Comparison of ENCODE assay signal across 8 mouse cellular contexts in the genomic region with DNA sequence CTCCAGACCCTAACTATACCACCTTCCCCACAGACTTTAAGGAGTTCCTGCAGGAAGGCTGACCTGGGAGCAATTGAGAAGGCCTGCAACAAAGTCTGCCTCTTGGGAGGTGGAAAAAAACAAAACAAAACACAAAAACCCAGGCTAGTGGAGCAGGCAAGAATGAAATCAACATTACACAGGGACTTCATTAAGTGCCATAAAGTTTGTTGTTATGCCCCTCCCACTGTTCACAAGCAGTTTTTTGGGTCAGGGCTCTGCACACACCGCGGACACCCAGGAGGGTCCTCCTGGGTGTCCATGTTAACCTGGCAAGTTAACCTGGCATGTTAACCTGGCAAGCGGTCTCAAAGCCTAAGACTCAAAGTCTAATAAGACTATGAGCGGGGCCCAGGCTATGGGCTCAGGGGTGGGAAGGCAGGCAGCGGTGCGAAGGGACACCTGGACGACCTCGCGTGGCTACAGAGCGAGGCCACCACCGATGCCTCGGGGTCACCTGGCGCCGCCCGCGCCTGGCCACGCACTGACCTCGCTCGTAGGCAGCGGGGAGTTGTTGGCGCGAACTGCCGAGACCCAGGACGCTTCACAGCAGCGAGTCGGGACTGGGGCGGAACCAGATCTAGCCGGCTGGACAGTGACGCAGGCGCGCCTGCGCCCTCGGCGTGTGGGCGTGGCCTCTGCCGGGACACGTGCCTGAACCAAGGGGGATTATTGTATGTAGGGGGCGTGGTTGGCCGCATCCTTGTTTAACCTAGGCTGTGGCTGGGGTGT. TPM values are rescaled to one million over a fixed set of nuclear protein-coding genes. Genes with fewer than 3 reads are reported as not detected.
A peak's percentile ranks its signal among the peaks of the same experiment; 100 is the strongest.
DNase-seq lines count a peak whose midpoint lies in the region; ATAC-seq and TF ChIP-seq lines count a peak whose summit lies in the region.

No protein-coding gene starts in this region.

- no peaks in the 10 kb centered on the region for H3K27me3 ChIP-seq in heart, embryonic 13.5 days (replicated peaks)
- no peaks in the 10 kb centered on the region for H3K27me3 ChIP-seq in kidney, postnatal 0 days (ENCODE audit: insufficient read depth, low read length)
- H3K27me3 ChIP-seq in liver, embryonic 12.5 days (replicated peaks) = no peaks in the 10 kb centered on the region
- H3K27me3 ChIP-seq in splenic B cell, adult 2 months (ENCODE audit: control insufficient read depth, insufficient read depth, low read length, poor library complexity, severe bottlenecking) = no peaks in the 10 kb centered on the region

- H3K4me1 ChIP-seq in brown adipose tissue, adult 24 weeks (ENCODE audit: control insufficient read depth, insufficient read depth, insufficient read length, low read length) = peaks cover 34% of the 10 kb centered on the region
- H3K4me1 ChIP-seq in heart, embryonic 13.5 days = peaks cover 49% of the 10 kb centered on the region
- peaks cover 24% of the 10 kb centered on the region for H3K4me1 ChIP-seq in kidney, postnatal 0 days (replicated peaks; ENCODE audit: insufficient read depth, low read length)
- peaks cover 96% of the 10 kb centered on the region for H3K4me1 ChIP-seq in liver, embryonic 12.5 days

- peak; percentile 88 for ATAC-seq in erythroid progenitor cell, adult 5-6 weeks (replicated peaks; ENCODE audit: low FRiP score, poor library complexity, severe bottlenecking)
- peak; percentile 89 for ATAC-seq in heart, embryonic 13.5 days (ENCODE audit: extremely low read depth, insufficient number of reproducible peaks, low FRiP score, low TSS enrichment)
- peak; percentile 92 for ATAC-seq in kidney, postnatal 0 days (replicated peaks; ENCODE audit: low FRiP score, low read depth)
- ATAC-seq in liver, embryonic 12.5 days = peak; percentile 90

- peak overlapping the region; percentile 96 for H3K9ac ChIP-seq in heart, embryonic 13.5 days
- H3K9ac ChIP-seq in kidney, postnatal 0 days (ENCODE audit: low read depth, low read length) = peak overlapping the region; percentile 87
- peak overlapping the region; percentile 94 for H3K9ac ChIP-seq in liver, embryonic 12.5 days

- DNase-seq in CD8-positive naive resting alpha-beta T cell, adult 2 months (ENCODE audit: low read depth in 2 of 2, low spot score in 2 of 2) = peak; percentile 84 to 92
- DNase-seq in kidney, postnatal 0 days (ENCODE audit: low spot score) = peak; percentile 95
- peak; percentile 94 for DNase-seq in naive thymus-derived CD4-positive, alpha-beta T cell, adult 2 months (ENCODE audit: low read depth)
- peak; percentile 96 for DNase-seq in splenic B cell, adult 2 months (ENCODE audit: low read depth, low spot score)

- no peaks in the 10 kb centered on the region for H3K9me3 ChIP-seq in heart, embryonic 13.5 days
- H3K9me3 ChIP-seq in kidney, postnatal 0 days (replicated peaks; ENCODE audit: low read length) = no peaks in the 10 kb centered on the region
- no peaks in the 10 kb centered on the region for H3K9me3 ChIP-seq in liver, embryonic 12.5 days (replicated peaks)

- peak overlapping the region; percentile 74 for H3K4me3 ChIP-seq in brown adipose tissue, adult 24 weeks (ENCODE audit: insufficient read depth, low read depth, low read length)
- H3K4me3 ChIP-seq in heart, embryonic 13.5 days = peak overlapping the region; percentile 72
- H3K4me3 ChIP-seq in kidney, postnatal 0 days (replicated peaks; ENCODE audit: low read depth, low read length) = peak overlapping the region; percentile 61
- H3K4me3 ChIP-seq in liver, embryonic 12.5 days = peak overlapping the region; percentile 68

- peak; percentile 47 for TF ChIP-seq CTCF in kidney, postnatal 0 days (IDR thresholded peaks at IDR 0.05; ENCODE audit: low read depth)

- H3K27ac ChIP-seq in brown adipose tissue, adult 24 weeks (replicated peaks; ENCODE audit: low read depth, low read length) = peak overlapping the region; percentile 95
- peak overlapping the region; percentile 87 for H3K27ac ChIP-seq in heart, embryonic 13.5 days (replicated peaks)
- peak overlapping the region; percentile 94 for H3K27ac ChIP-seq in kidney, postnatal 0 days
- peak overlapping the region; percentile 92 for H3K27ac ChIP-seq in liver, embryonic 12.5 days

- peak overlapping the region; percentile 88 for H3K4me2 ChIP-seq in heart, embryonic 13.5 days
- H3K4me2 ChIP-seq in kidney, postnatal 0 days (ENCODE audit: low read length) = peak overlapping the region; percentile 90
- peak overlapping the region; percentile 85 for H3K4me2 ChIP-seq in liver, embryonic 12.5 days

- H3K36me3 ChIP-seq in heart, embryonic 13.5 days = no peaks in the 10 kb centered on the region
- no peaks in the 10 kb centered on the region for H3K36me3 ChIP-seq in kidney, postnatal 0 days (ENCODE audit: insufficient read depth, low read length)
- H3K36me3 ChIP-seq in liver, embryonic 12.5 days = 0 out of 2 replicates have a peak, but pooled peaks cover 4% of the 10 kb centered on the region
- no peaks in the 10 kb centered on the region for H3K36me3 ChIP-seq in splenic B cell, adult 2 months (ENCODE audit: control insufficient read depth, insufficient read depth, low read length, poor library complexity, severe bottlenecking)

- 2% methylated on average over 39 of the region's 39 CpGs for WGBS in heart, embryonic 13.5 days
- WGBS in kidney, postnatal 0 days = under 1% methylated on average over 39 of the region's 39 CpGs
- 2% methylated on average over 39 of the region's 39 CpGs for WGBS in liver, embryonic 12.5 days (ENCODE audit: insufficient replicate concordance)

RNA-seq across cellular contexts. Expression of gene Gpr146, which starts 5.7 kb away (rescaled TPM):
- 18.1 and 19.7 TPM in 2 replicates for polyA plus RNA-seq in brown adipose tissue, adult 24 weeks (2012; ENCODE audit: insufficient read depth, insufficient read length, missing spikeins)
- total RNA-seq in erythroid progenitor cell, adult 5-6 weeks (2015; ENCODE audit: low replicate concordance) = 34.0 and 38.9 TPM in 2 replicates
- total RNA-seq in erythroid progenitor cell, adult 5-6 weeks (2017; ENCODE audit: low replicate concordance) = 37.8 and 43.8 TPM in 2 replicates
- 7.0 and 8.8 TPM in 2 replicates for polyA plus RNA-seq in heart, embryonic 13.5 days (2015; fragmentation: Nextera tagmentation; extraction: Ambion mirVana)
- 7.6 and 7.8 TPM in 2 replicates for polyA plus RNA-seq in kidney, postnatal 0 days (2015; fragmentation: Nextera tagmentation; extraction: Ambion mirVana)
- 18.3 and 19.3 TPM in 2 replicates for polyA plus RNA-seq in liver, embryonic 12.5 days (2016; fragmentation: Nextera tagmentation; extraction: Ambion mirVana)

RNA-seq across cellular contexts. Expression of gene Cyp2w1, which starts 19.4 kb away (rescaled TPM):
- not detected in 2 replicates for polyA plus RNA-seq in brown adipose tissue, adult 24 weeks (2012; ENCODE audit: insufficient read depth, insufficient read length, missing spikeins)
- total RNA-seq in erythroid progenitor cell, adult 5-6 weeks (2015; ENCODE audit: low replicate concordance) = not detected in 2 replicates
- total RNA-seq in erythroid progenitor cell, adult 5-6 weeks (2017; ENCODE audit: low replicate concordance) = not detected in 2 replicates
- polyA plus RNA-seq in heart, embryonic 13.5 days (2015; fragmentation: Nextera tagmentation; extraction: Ambion mirVana) = not detected in 2 replicates
- not detected in 2 replicates for polyA plus RNA-seq in kidney, postnatal 0 days (2015; fragmentation: Nextera tagmentation; extraction: Ambion mirVana)
- not detected in 2 replicates for polyA plus RNA-seq in liver, embryonic 12.5 days (2016; fragmentation: Nextera tagmentation; extraction: Ambion mirVana)

RNA-seq across cellular contexts. Expression of gene Cox19, which starts 20.6 kb away (rescaled TPM):
- 250 and 278 TPM in 2 replicates for polyA plus RNA-seq in brown adipose tissue, adult 24 weeks (2012; ENCODE audit: insufficient read depth, insufficient read length, missing spikeins)
- total RNA-seq in erythroid progenitor cell, adult 5-6 weeks (2015; ENCODE audit: low replicate concordance) = 8.8 and 11.9 TPM in 2 replicates
- 5.3 and 29.0 TPM in 2 replicates for total RNA-seq in erythroid progenitor cell, adult 5-6 weeks (2017; ENCODE audit: low replicate concordance)
- polyA plus RNA-seq in heart, embryonic 13.5 days (2015; fragmentation: Nextera tagmentation; extraction: Ambion mirVana) = 68.4 and 75.8 TPM in 2 replicates
- 116 TPM in 2 replicates for polyA plus RNA-seq in kidney, postnatal 0 days (2015; fragmentation: Nextera tagmentation; extraction: Ambion mirVana)
- 72.3 and 73.8 TPM in 2 replicates for polyA plus RNA-seq in liver, embryonic 12.5 days (2016; fragmentation: Nextera tagmentation; extraction: Ambion mirVana)

RNA-seq across cellular contexts. Expression of gene C130050O18Rik, which starts 33.3 kb away (rescaled TPM):
- 1.3 TPM in 1 of 2 replicates, not detected in the other for polyA plus RNA-seq in brown adipose tissue, adult 24 weeks (2012; ENCODE audit: insufficient read depth, insufficient read length, missing spikeins)
- 2.9 TPM in 1 of 2 replicates, not detected in the other for total RNA-seq in erythroid progenitor cell, adult 5-6 weeks (2015; ENCODE audit: low replicate concordance)
- total RNA-seq in erythroid progenitor cell, adult 5-6 weeks (2017; ENCODE audit: low replicate concordance) = 0.26 TPM in 1 of 2 replicates, not detected in the other
- polyA plus RNA-seq in heart, embryonic 13.5 days (2015; fragmentation: Nextera tagmentation; extraction: Ambion mirVana) = 0.24 and 0.34 TPM in 2 replicates
- 1.2 and 1.5 TPM in 2 replicates for polyA plus RNA-seq in kidney, postnatal 0 days (2015; fragmentation: Nextera tagmentation; extraction: Ambion mirVana)
- 0.72 and 0.75 TPM in 2 replicates for polyA plus RNA-seq in liver, embryonic 12.5 days (2016; fragmentation: Nextera tagmentation; extraction: Ambion mirVana)

RNA-seq across cellular contexts. Expression of gene Adap1, which starts 46.4 kb away (rescaled TPM):
- 14.9 and 20.4 TPM in 2 replicates for polyA plus RNA-seq in brown adipose tissue, adult 24 weeks (2012; ENCODE audit: insufficient read depth, insufficient read length, missing spikeins)
- 4.2 and 5.8 TPM in 2 replicates for total RNA-seq in erythroid progenitor cell, adult 5-6 weeks (2015; ENCODE audit: low replicate concordance)
- 3.9 and 9.5 TPM in 2 replicates for total RNA-seq in erythroid progenitor cell, adult 5-6 weeks (2017; ENCODE audit: low replicate concordance)
- polyA plus RNA-seq in heart, embryonic 13.5 days (2015; fragmentation: Nextera tagmentation; extraction: Ambion mirVana) = 0.70 and 1.0 TPM in 2 replicates
- 6.5 and 6.9 TPM in 2 replicates for polyA plus RNA-seq in kidney, postnatal 0 days (2015; fragmentation: Nextera tagmentation; extraction: Ambion mirVana)
- polyA plus RNA-seq in liver, embryonic 12.5 days (2016; fragmentation: Nextera tagmentation; extraction: Ambion mirVana) = 6.7 and 7.3 TPM in 2 replicates

Comparison
In these comparisons a context has a peak if more than half of its experiments do, and no peak if none do; other contexts are left out.
1. Peak in every context shown above with its lines: DNase-seq, ATAC-seq, H3K4me3 ChIP-seq and H3K27ac ChIP-seq.